Mouse (Mus musculus) forebrain, embryonic 10.5 days (tissue): ENCODE data around the gene Adcy10. TPM values are rescaled to one million over a fixed set of nuclear protein-coding genes. Genes with fewer than 3 reads are reported as not detected.

Source experiments
- DNase-seq: peaks from one replicate; pipeline ENCODE4 v3.0.0-alpha.2; 2017; ENCODE audit warnings: low spot score; ENCODE audit errors: extremely low spot score
- H3K27ac ChIP-seq: fragments of 300-500 bp; sonication (generic); 2 replicates; pipeline ENCODE4 v1.5.1; 2016; ENCODE audit warnings: mild to moderate bottlenecking
- H3K27me3 ChIP-seq: fragments of 300-500 bp; sonication (generic); 2 replicates; pipeline ENCODE4 v1.6.1; 2016; ENCODE audit warnings: mild to moderate bottlenecking; ENCODE audit not compliant: poor library complexity, severe bottlenecking
- H3K36me3 ChIP-seq: fragments of 300-500 bp; sonication (generic); replicated peaks from 2 replicates; pipeline ENCODE4 v1.6.1; 2016; ENCODE audit warnings: mild to moderate bottlenecking, moderate library complexity
- H3K4me1 ChIP-seq: fragments of 300-500 bp; sonication (generic); 2 replicates; pipeline ENCODE4 v1.6.1; 2016
- H3K4me3 ChIP-seq: fragments of 300-500 bp; sonication (generic); 2 replicates; pipeline ENCODE4 v1.5.1; 2016; ENCODE audit warnings: mild to moderate bottlenecking, moderate library complexity
- H3K9me3 ChIP-seq: fragments of 300-500 bp; sonication (generic); 2 replicates; pipeline ENCODE4 v1.6.1; 2016; ENCODE audit warnings: mild to moderate bottlenecking, moderate library complexity
- WGBS: fragments of 180-500 bp; shearing (Covaris S2); methylation state at CpG from one replicate; pipeline ENCODE4 v1.1.7; 2016; 5-methylcytosine and 5-hydroxymethylcytosine counted together
- polyA plus RNA-seq: library from polyadenylated mRNA; unstranded; fragments of >200 nt; fragmentation: Nextera tagmentation; extraction: Ambion mirVana; gene quantifications from 2 replicates; pipeline ENCODE4 v1.2.1, GENCODE M21; 2016

Adcy10 gene
- polyA plus RNA-seq, 1 experiment from 2014 or later = 0.11 TPM

DNA sequence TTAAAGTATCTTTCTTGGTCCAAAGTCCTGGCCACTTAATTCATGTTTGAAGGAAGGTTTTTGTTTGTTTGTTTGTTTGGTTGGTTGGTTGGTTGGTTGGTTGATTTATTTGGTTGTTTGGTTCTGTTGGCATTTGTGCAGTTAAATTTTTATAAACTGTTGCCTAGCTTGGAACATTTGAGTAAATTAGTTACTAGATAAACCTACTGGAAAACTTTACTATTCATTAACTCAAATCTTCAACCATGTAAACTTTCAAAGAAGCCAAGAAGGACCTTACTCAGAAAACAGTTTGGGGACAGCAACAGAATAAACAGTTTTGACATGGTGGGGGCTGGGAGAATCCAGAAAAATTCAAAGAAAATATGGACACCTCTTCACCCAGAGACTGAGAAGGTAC is 16.0 kb upstream of the Adcy10 start:
- H3K4me1 ChIP-seq = no peaks in the 10 kb centered on the region
- no peak overlapping the region for H3K4me3 ChIP-seq
- DNase-seq = no peak
- no peaks in the 10 kb centered on the region for H3K36me3 ChIP-seq
- no peaks in the 10 kb centered on the region for H3K9me3 ChIP-seq
- no peak overlapping the region for H3K27ac ChIP-seq
- H3K27me3 ChIP-seq = no peaks in the 10 kb centered on the region

DNA sequence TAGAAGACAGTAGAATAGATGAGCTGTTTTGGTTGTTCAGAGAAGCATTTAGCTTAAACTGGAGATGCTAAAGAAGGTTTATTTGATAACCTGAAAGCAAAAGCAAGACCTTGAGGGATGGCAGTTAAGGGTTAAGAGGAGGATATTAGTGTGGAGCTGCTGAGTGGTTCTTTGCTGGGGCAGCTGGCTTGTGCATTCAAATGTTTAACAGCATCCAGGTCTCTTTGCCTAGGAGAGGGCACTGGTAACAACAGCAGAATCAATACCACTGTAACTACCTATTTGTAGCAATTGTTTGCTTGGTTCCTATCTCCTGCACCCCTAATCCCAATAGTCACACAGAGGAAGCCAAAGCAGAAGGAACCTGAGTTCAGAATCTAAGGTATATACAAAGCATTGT is 15.3 kb upstream of the Adcy10 start:
- H3K36me3 ChIP-seq = no peaks in the 10 kb centered on the region
- no peak overlapping the region for H3K27ac ChIP-seq
- no peaks in the 10 kb centered on the region for H3K4me1 ChIP-seq
- H3K9me3 ChIP-seq = no peaks in the 10 kb centered on the region
- no peak for DNase-seq
- H3K27me3 ChIP-seq = no peaks in the 10 kb centered on the region
- no peak overlapping the region for H3K4me3 ChIP-seq

DNA sequence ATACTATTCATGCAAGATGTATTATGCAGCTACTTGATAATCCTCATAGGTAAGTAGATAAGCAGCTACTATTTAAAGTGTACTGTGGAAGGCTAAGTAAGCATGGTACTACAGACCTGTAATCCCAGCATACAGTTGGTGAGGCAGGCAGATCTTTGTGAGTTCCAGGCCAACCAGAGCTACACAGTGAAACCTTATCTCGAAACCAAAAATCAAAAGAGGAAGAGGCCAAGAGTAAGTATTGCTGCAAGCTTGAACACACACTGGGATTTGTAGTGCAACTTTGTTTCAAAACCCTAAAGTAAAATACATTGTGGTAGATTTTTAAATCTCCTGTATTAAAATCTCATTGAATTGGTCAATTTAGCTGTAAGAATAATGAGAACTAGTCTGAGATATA is 13.5 kb upstream of the Adcy10 start:
- no peaks in the 10 kb centered on the region for H3K4me1 ChIP-seq
- H3K27me3 ChIP-seq = no peaks in the 10 kb centered on the region
- no peak overlapping the region for H3K4me3 ChIP-seq
- WGBS = 97% methylated on average over 1 of the region's 1 CpGs
- no peaks in the 10 kb centered on the region for H3K36me3 ChIP-seq
- no peak for DNase-seq
- no peaks in the 10 kb centered on the region for H3K9me3 ChIP-seq
- no peak overlapping the region for H3K27ac ChIP-seq

DNA sequence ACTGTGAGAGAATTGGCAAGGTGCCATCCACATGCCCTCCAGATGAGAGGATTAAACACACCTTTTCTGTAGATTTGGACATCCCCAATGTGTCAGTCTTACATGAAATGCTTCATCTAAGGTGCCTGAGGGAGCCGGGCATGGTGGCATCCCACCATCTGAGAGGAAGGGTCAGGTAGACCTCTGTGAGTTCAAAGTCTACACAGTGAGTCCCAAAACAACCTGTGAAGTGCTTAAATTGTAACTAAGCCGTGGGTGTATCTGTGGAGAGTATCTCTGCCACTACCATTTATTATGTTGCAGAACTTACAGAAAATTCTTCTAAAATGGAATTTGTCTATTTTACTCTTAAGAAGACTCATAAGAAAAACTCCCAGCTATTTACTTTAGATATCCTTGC is 1.1 kb downstream of the Adcy10 start:
- Histone ChIP-seq H3K27me3 (no peaks in the 10 kb centered on the region), H3K36me3 (0 out of 2 replicates have a peak, but pooled peaks cover under 1% of the 10 kb centered on the region), H3K4me1 (no peaks in the 10 kb centered on the region), H3K4me3 (no peak overlapping the region), H3K9me3 (no peaks in the 10 kb centered on the region), H3K27ac (no peak overlapping the region)
- DNase-seq = no peak
- 93% methylated on average over 2 of the region's 2 CpGs for WGBS

DNA sequence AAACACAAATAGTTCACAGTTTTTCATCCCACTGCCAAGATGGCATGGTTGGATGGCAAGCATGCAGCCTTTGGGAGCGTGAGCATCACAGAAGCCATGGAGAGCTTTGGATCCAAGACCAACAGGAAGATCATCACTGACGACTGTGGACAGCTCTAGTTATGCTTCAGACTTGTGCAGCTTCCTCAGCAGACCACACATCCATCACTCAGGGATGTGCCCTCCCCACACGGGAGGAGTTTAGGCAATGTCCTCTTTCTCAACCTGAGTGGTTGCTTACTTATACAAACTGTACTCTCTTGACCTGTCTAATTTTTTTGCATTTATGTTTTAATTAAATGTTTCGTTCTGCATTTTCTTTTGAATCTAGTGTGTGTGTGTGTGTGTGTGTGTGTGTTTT is 4.2 kb downstream of the Adcy10 start:
- Histone ChIP-seq H3K27me3 (no peaks in the 10 kb centered on the region), H3K36me3 (no peaks in the 10 kb centered on the region), H3K4me1 (no peaks in the 10 kb centered on the region), H3K9me3 (no peaks in the 10 kb centered on the region), H3K4me3 (no peak overlapping the region), H3K27ac (no peak overlapping the region)
- whole genome bisulfite sequencing = 83% methylated on average over 4 of the region's 4 CpGs
- no peak for DNase-seq

DNA sequence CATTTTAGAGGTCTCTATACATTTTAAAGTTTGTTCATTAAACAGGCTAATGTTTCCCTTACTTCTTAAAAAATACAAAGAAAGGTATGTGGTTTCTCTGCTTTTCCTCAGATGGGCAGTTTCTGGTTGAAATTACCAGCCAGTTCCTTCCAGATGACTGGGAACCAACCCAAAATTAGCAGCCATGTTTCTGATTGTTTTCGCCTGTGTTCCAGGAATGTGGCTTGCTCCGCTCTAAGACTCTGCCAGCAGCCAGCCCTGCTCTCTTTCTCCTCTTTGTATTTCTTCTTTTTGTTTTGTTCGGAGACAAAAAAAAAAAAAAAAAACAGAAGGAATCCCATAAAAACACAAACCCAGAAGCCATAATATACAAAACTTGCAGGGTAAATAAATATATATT is 13.9 kb downstream of the Adcy10 start:
- 60% methylated on average over 3 of the region's 3 CpGs for WGBS
- Histone ChIP-seq H3K36me3 (no peaks in the 10 kb centered on the region), H3K4me3 (no peak overlapping the region), H3K9me3 (no peaks in the 10 kb centered on the region), H3K27me3 (no peaks in the 10 kb centered on the region), H3K4me1 (peaks cover 6% of the 10 kb centered on the region), H3K27ac (no peak overlapping the region)
- DNase-seq = no peak

DNA sequence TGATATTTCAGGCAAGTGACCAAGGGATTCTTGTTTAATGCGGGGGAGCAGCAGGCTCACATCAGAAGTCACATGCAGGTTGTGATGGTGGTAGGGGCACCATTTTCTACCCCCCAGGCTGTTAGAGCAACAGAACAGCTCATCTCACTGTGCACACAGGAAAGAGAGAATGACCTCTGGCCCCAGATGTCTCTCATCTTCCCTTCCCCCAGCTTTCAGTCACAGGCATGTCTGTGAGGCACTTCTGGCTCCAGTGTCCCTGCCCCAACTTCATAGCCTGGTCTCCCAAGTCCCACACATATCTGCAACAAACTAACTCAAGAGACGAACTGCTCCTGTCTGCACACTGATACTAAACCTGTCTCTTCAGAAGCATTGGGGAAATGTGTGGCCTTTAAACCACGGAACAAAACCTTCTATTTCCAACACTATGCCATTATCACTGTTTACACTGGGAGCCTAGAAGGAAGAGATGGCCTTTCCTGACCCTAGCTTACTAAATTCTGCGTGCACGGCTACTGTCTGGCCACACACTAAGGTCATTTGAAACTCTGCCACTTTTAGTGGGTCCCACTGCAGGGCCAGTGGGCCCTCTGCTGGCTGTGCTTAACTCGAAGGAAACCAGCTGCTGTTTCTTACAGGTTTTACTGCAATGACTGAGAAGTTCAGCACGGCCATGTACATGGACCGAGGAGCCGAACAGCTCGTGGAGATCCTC is 18.5 kb downstream of the Adcy10 start:
- Histone ChIP-seq H3K27me3 (no peaks in the 10 kb centered on the region), H3K27ac (no peak overlapping the region), H3K36me3 (no peaks in the 10 kb centered on the region), H3K9me3 (no peaks in the 10 kb centered on the region), H3K4me1 (peaks cover 6% of the 10 kb centered on the region), H3K4me3 (no peak overlapping the region)
- no peak for DNase-seq
- 65% methylated on average over 10 of the region's 10 CpGs for WGBS

DNA sequence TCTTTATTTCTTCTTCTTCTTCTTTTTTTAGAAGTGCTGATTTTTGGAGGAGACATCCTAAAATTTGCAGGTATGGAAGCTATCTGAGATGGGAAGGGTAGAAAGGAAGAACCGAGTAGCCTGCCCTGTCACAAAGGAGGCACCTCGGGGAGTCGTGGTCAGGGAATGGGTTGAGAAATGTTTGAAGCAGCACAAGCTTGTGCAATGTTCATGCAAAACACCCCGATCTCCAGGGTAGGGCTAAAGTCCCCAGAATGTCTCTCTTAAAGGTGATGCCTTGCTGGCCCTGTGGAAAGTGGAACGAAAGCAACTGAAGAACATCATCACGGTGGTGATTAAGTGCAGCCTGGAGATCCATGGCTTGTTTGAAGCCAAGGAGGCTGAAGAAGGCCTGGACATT is 21.3 kb downstream of the Adcy10 start:
- Histone ChIP-seq H3K4me3 (no peak overlapping the region), H3K9me3 (no peaks in the 10 kb centered on the region), H3K4me1 (peaks cover 6% of the 10 kb centered on the region), H3K27me3 (no peaks in the 10 kb centered on the region), H3K27ac (no peak overlapping the region), H3K36me3 (no peaks in the 10 kb centered on the region)
- no peak for DNase-seq
- 88% methylated on average over 6 of the region's 6 CpGs for WGBS

DNA sequence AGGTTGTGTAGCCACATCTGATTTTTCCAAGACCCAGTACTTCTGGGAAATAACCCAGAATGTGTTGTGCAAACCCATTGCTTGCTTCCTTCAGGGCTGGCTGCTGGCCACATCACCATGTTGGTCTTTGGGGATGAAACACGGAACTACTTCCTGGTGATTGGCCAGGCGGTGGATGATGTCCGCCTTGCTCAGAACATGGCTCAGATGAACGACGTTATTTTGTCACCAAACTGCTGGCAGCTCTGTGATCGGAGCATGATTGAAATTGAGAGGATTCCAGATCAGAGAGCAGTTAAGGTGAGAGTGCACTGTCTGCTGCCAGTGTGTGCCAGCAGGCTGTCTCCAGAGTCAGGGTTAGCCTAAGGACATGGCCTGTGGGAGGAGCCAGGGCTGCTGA is 25.2 kb downstream of the Adcy10 start:
- H3K36me3 ChIP-seq = no peaks in the 10 kb centered on the region
- no peaks in the 10 kb centered on the region for H3K9me3 ChIP-seq
- DNase-seq = no peak
- H3K4me1 ChIP-seq = no peaks in the 10 kb centered on the region
- no peak overlapping the region for H3K27ac ChIP-seq
- H3K4me3 ChIP-seq = no peak overlapping the region
- no peaks in the 10 kb centered on the region for H3K27me3 ChIP-seq
- WGBS = 92% methylated on average over 6 of the region's 6 CpGs

DNA sequence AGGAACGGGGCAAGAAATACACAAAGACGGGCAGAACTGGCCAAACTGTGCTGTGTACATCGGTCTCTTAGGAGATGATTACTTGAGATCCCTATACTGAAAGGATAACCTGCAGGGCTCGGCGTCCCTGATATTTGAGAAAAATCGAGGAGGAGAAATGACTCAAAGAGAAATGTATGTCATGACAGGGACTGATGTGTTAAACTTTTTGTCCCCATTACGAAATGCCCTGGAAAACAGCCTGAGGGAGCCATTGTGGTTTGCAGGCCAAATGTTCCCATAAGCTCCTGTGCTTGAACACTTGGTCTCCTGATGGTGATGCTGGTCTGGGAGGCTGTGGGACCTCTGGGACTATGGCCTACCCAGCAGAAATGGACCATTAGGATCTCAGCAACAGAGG is 35.7 kb downstream of the Adcy10 start:
- no peaks in the 10 kb centered on the region for H3K36me3 ChIP-seq
- no peak overlapping the region for H3K4me3 ChIP-seq
- no peak overlapping the region for H3K27ac ChIP-seq
- 91% methylated on average over 7 of the region's 7 CpGs for WGBS
- H3K4me1 ChIP-seq = no peaks in the 10 kb centered on the region
- no peaks in the 10 kb centered on the region for H3K9me3 ChIP-seq
- DNase-seq = no peak
- H3K27me3 ChIP-seq = no peaks in the 10 kb centered on the region

DNA sequence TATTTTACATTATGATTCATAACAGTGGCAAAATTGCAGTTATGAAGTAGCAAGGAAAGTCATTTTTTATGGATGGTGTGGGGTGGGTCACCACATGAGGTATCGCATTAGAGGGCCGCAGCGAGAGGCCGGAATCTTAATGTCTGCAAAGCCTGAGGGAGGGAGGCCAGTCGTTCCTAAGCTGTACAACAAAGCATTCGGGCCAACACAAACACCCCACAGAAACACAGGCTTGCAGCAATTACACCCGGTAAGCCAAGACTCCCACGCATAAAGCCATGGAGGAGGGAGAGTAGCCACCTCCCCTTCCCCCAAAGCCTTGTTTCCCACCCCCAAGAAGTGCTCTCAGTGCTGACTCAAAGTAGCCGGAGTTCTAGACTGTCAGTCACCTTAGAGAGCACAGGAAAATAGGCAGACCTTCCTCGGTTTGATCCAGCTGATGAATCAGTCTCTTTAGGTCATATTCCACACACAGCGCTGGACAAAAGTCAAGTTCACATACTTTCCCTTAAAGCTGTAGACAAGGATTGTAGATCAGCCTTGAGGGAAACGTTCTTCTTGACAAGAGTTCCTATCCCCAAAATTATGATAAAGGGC is 51.2 kb downstream of the Adcy10 start:
- 78% methylated on average over 12 of the region's 12 CpGs for WGBS
- H3K36me3 ChIP-seq = no peaks in the 10 kb centered on the region
- H3K4me3 ChIP-seq = no peak overlapping the region
- H3K4me1 ChIP-seq = no peaks in the 10 kb centered on the region
- no peaks in the 10 kb centered on the region for H3K27me3 ChIP-seq
- no peak for DNase-seq
- H3K9me3 ChIP-seq = no peaks in the 10 kb centered on the region
- H3K27ac ChIP-seq = no peak overlapping the region

DNA sequence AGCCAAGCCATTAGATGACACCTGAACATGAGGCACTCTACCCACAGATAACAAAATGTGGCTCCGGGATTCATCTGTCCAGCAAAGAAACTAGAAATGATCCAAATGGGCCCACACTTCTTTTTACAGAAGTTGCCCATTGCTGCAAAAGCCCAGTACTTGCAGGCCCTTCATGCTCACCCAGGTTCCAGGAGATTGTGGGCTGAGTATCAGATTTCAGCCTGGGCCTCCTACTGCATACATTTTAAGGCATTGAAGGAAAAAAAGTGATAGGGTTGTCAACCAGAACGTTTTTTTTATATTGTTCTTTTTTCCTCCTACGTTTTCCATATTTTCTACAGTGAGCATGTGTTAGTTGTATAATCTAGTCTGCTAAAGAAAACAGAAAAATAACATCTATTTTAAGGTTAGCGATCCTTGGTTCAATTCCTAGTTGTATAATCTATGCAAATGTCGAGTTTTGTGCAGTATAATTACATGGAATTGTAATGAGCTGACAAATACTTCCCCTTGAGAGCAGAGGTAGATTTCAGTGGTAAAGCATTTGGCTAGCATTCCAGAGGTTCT is 52.3 kb downstream of the Adcy10 start:
- no peak for DNase-seq
- Histone ChIP-seq H3K36me3 (no peaks in the 10 kb centered on the region), H3K27ac (no peak overlapping the region), H3K4me1 (no peaks in the 10 kb centered on the region), H3K4me3 (no peak overlapping the region), H3K27me3 (no peaks in the 10 kb centered on the region), H3K9me3 (no peaks in the 10 kb centered on the region)
- 70% methylated on average over 5 of the region's 5 CpGs for WGBS

DNA sequence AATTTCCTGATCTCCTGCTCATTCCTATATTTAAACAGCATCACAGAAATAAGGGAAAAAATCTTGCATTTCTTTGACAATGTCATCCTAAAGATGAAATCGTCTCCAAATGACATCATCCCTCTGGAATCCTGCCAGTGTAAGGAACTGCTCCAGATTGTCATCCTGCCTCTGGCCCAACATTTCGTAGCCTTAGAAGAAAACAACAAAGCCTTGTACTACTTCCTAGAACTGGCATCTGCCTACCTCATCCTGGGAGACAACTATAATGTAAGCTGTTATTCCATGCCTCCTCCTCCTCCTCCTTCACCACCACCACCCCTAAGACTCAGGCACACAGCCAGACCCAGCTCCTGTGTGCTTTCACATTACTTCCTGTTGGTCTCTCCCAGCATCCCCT is 71.7 kb downstream of the Adcy10 start:
- DNase-seq = no peak
- WGBS = 72% methylated on average over 2 of the region's 2 CpGs
- H3K27me3 ChIP-seq = no peaks in the 10 kb centered on the region

More for the DNA sequence above, 71.7 kb downstream of the Adcy10 start:
- Histone ChIP-seq H3K27ac (no peak overlapping the region), H3K9me3 (peaks cover 9% of the 10 kb centered on the region; the same call in 1 of the 2 replicates), H3K36me3 (no peaks in the 10 kb centered on the region), H3K4me1 (no peaks in the 10 kb centered on the region), H3K4me3 (no peak overlapping the region)
